Mouse (Mus musculus) limb, embryonic 12.5 days (tissue): ENCODE data around the gene Fam243. TPM values are rescaled to one million over a fixed set of nuclear protein-coding genes. Genes with fewer than 3 reads are reported as not detected.

Experiments used
- polyA plus RNA-seq: library from polyadenylated mRNA; unstranded; fragments of >200 nt; fragmentation: Nextera tagmentation; extraction: Ambion mirVana; gene quantifications from 2 replicates; pipeline ENCODE4 v1.2.1, GENCODE M21; 2016

Gene Fam243
- polyA plus RNA-seq, 1 experiment from 2014 or later, result not detected

Other genes with a start within 250 kb of the Fam243 start
- 0.17 and 0.20 TPM in 2 replicates for gene Kcne2, start 29.1 kb downstream of the Fam243 start, polyA plus RNA-seq
- gene Smim11, start 20.2 kb downstream of the Fam243 start, polyA plus RNA-seq, result 152 and 160 TPM in 2 replicates
- gene Kcne1, start 38.0 kb upstream of the Fam243 start, polyA plus RNA-seq, result 0.13 TPM in 1 of 2 replicates, not detected in the other
- 32.3 and 32.6 TPM in 2 replicates for gene Rcan1, start 149.4 kb upstream of the Fam243 start, polyA plus RNA-seq
- gene Clic6, start 164.3 kb upstream of the Fam243 start, polyA plus RNA-seq, result 1.2 and 1.9 TPM in 2 replicates